Mouse (Mus musculus) adrenal gland, adult 2 months (tissue): ENCODE data around the gene Cdkal1. TPM values are rescaled to one million over a fixed set of nuclear protein-coding genes. Genes with fewer than 3 reads are reported as not detected.

Experiments used
- DNase-seq: peaks from one replicate; pipeline ENCODE4 v3.0.0; 2021
- polyA plus RNA-seq: library from polyadenylated mRNA; depleted of rRNA; stranded (reverse); fragments of >200 nt; gene quantifications from 2 replicates; pipeline ENCODE4 v1.2.3, GENCODE M21; 2012
- total RNA-seq, 2 experiments: library from RNA; stranded (reverse); gene quantifications; 2 replicates each; pipeline ENCODE4 v1.2.3; 2021

Gene Cdkal1
- total and polyA plus RNA-seq, 3 experiments = 0.73 to 29.0 (median 22.0) TPM

GRCm38 (mm10) chr13:29405316-29405715 is 450.2 kb downstream of the Cdkal1 start:
- no peak for DNase-seq

- DNase-seq = no peak
Observed at GRCm38 (mm10) chr13:29403217-29403616, 452.3 kb downstream of the Cdkal1 start.

GRCm38 (mm10) chr13:29402526-29403040 is 452.9 kb downstream of the Cdkal1 start:
- DNase-seq = no peak

- DNase-seq = peak; percentile 14
Observed at GRCm38 (mm10) chr13:29399908-29400307, 455.6 kb downstream of the Cdkal1 start.

- no peak for DNase-seq
Observed at GRCm38 (mm10) chr13:29398456-29398855, 457.0 kb downstream of the Cdkal1 start.

GRCm38 (mm10) chr13:29395694-29396093 is 459.8 kb downstream of the Cdkal1 start:
- no peak for DNase-seq

GRCm38 (mm10) chr13:29390025-29390424 is 465.4 kb downstream of the Cdkal1 start:
- DNase-seq = no peak

GRCm38 (mm10) chr13:29388918-29389317 is 466.6 kb downstream of the Cdkal1 start:
- no peak for DNase-seq

- no peak for DNase-seq
Observed at GRCm38 (mm10) chr13:29377572-29377971, 477.9 kb downstream of the Cdkal1 start.

GRCm38 (mm10) chr13:29371916-29372315 is 483.6 kb downstream of the Cdkal1 start:
- DNase-seq = peak; percentile 50

GRCm38 (mm10) chr13:29371466-29371771 is 484.1 kb downstream of the Cdkal1 start:
- no peak for DNase-seq

GRCm38 (mm10) chr13:29370731-29371465 is 484.6 kb downstream of the Cdkal1 start:
- DNase-seq = no peak

GRCm38 (mm10) chr13:29368806-29369205 is 486.7 kb downstream of the Cdkal1 start:
- peak; percentile 72 for DNase-seq

- DNase-seq = no peak
Observed at GRCm38 (mm10) chr13:29364901-29365625, 490.4 kb downstream of the Cdkal1 start.

- no peak for DNase-seq
Observed at GRCm38 (mm10) chr13:29364009-29364408, 491.5 kb downstream of the Cdkal1 start.

GRCm38 (mm10) chr13:29361842-29362241 is 493.6 kb downstream of the Cdkal1 start:
- peak; percentile 84 for DNase-seq

GRCm38 (mm10) chr13:29360899-29361298 is 494.6 kb downstream of the Cdkal1 start:
- DNase-seq = no peak

- no peak for DNase-seq
Observed at GRCm38 (mm10) chr13:29359341-29359740, 496.1 kb downstream of the Cdkal1 start.

GRCm38 (mm10) chr13:29357483-29357882 is 498.0 kb downstream of the Cdkal1 start:
- no peak for DNase-seq

GRCm38 (mm10) chr13:29356158-29356485 is 499.4 kb downstream of the Cdkal1 start:
- DNase-seq = peak; percentile 26

- DNase-seq = no peak
Observed at GRCm38 (mm10) chr13:29355484-29356157, 499.9 kb downstream of the Cdkal1 start.

GRCm38 (mm10) chr13:29354943-29355342 is 500.5 kb downstream of the Cdkal1 start:
- no peak for DNase-seq

- no peak for DNase-seq
Observed at GRCm38 (mm10) chr13:29353888-29354415, 501.5 kb downstream of the Cdkal1 start.
